Mouse (Mus musculus): Measurements from ENCODE around the gene Wrap53. TPM values are rescaled to one million over a fixed set of nuclear protein-coding genes. Genes with fewer than 3 reads are reported as not detected.
A peak's percentile ranks its signal among the peaks of the same experiment; 100 is the strongest.

Gene Wrap53
- total and polyA plus RNA-seq, 3 experiments: 18.5 to 24.5 TPM; not detected in 1

GRCm38 (mm10) chr11:69582230-69582805, 2.3 kb upstream of the Wrap53 start:
- TF ChIP-seq ZNF384 (IDR thresholded peaks at IDR 0.05; ENCODE audit: low read depth, low read length): peak; percentile 21; the same call in 1 of the 2 replicates
- no peak for TF ChIP-seq RCOR1 (IDR thresholded peaks at IDR 0.05; ENCODE audit: low read depth, low read length)
- peak; percentile 25 for DNase-seq (ENCODE audit: low read depth, low spot score)
- H3K4me1 ChIP-seq (ENCODE audit: control insufficient read depth in 1 of 2, insufficient read depth in 2 of 2, low read length in 2 of 2): peaks cover 12 to 46% of the 10 kb centered on the region in 2 experiments
- peaks cover 7 to 46% of the 10 kb centered on the region in 2 experiments; a peak in 3 of 4 replicates for H3K36me3 ChIP-seq (ENCODE audit: control insufficient read depth in 1 of 2, insufficient read depth in 2 of 2, low read length in 2 of 2)
- peak overlapping the region; percentile 94 for H3K9ac ChIP-seq (ENCODE audit: control insufficient read depth, low read depth, low read length, poor library complexity, severe bottlenecking)
- H3K27me3 ChIP-seq (ENCODE audit: control insufficient read depth in 1 of 2, insufficient read depth in 2 of 2, low read length in 2 of 2): no peaks in the 10 kb centered on the region
- peak overlapping the region; percentile 82 to 91 for H3K4me3 ChIP-seq (ENCODE audit: control insufficient read depth in 1 of 2, insufficient read depth in 1 of 2, low read depth in 2 of 2, low read length in 2 of 2)
- no peaks in the 10 kb centered on the region for H3K9me3 ChIP-seq (replicated peaks; ENCODE audit: insufficient read depth, low read length)
- peaks cover 66% of the 10 kb centered on the region for H3K79me2 ChIP-seq (ENCODE audit: control insufficient read depth, insufficient read depth, low read length, poor library complexity)
- peak overlapping the region; percentile 12; the same call in 1 of the 2 replicates for H3K27ac ChIP-seq (ENCODE audit: control insufficient read depth, low read depth, low read length)

GRCm38 (mm10) chr11:69581814-69582213, 1.8 kb upstream of the Wrap53 start:
- Histone ChIP-seq H3K4me3 (ENCODE audit: control insufficient read depth in 1 of 2, insufficient read depth in 1 of 2, low read depth in 2 of 2, low read length in 2 of 2) (peak overlapping the region; percentile 82 to 91), H3K9ac (ENCODE audit: control insufficient read depth, low read depth, low read length, poor library complexity, severe bottlenecking) (peak overlapping the region; percentile 94), H3K4me1 (ENCODE audit: control insufficient read depth in 1 of 2, insufficient read depth in 2 of 2, low read length in 2 of 2) (peaks cover 12 to 51% of the 10 kb centered on the region in 2 experiments), H3K9me3 (replicated peaks; ENCODE audit: insufficient read depth, low read length) (no peaks in the 10 kb centered on the region), H3K79me2 (ENCODE audit: control insufficient read depth, insufficient read depth, low read length, poor library complexity) (peaks cover 71% of the 10 kb centered on the region), H3K27me3 (ENCODE audit: control insufficient read depth in 1 of 2, insufficient read depth in 2 of 2, low read length in 2 of 2) (no peaks in the 10 kb centered on the region), H3K27ac (ENCODE audit: control insufficient read depth, low read depth, low read length) (peak overlapping the region; percentile 94), H3K36me3 (ENCODE audit: control insufficient read depth in 1 of 2, insufficient read depth in 2 of 2, low read length in 2 of 2) (peaks cover 5 to 47% of the 10 kb centered on the region in 2 experiments; a peak in 2 of 4 replicates)
- DNase-seq (ENCODE audit: low read depth, low spot score): no peak
- no peak for TF ChIP-seq MYB (IDR thresholded peaks at IDR 0.05; ENCODE audit: low read depth, low read length)
- TF ChIP-seq NELFE (IDR thresholded peaks at IDR 0.05; ENCODE audit: low read depth, low read length): no peak
- TF ChIP-seq BHLHE40 (IDR thresholded peaks at IDR 0.05; ENCODE audit: borderline replicate concordance, low read depth, low read length): no peak
- no peak for TF ChIP-seq POLR2AphosphoS2 (IDR thresholded peaks at IDR 0.05; ENCODE audit: low read length)
- TF ChIP-seq ETS1 (IDR thresholded peaks at IDR 0.05; ENCODE audit: low read depth, low read length): no peak
- TF ChIP-seq ZC3H11A (IDR thresholded peaks at IDR 0.05; ENCODE audit: low read depth, low read length): no peak
- TF ChIP-seq CTCF (IDR thresholded peaks at IDR 0.05 in 2 of 3, conservative IDR thresholded peaks at IDR 0.05 in 1 of 3; ENCODE audit: control insufficient read depth in 1 of 3, insufficient read depth in 1 of 3, low read depth in 2 of 3, low read length in 3 of 3, poor library complexity in 1 of 3, severe bottlenecking in 1 of 3): no peak
- TF ChIP-seq TAL1 (IDR thresholded peaks at IDR 0.05; ENCODE audit: low read length): no peak
- TF ChIP-seq MAX (IDR thresholded peaks at IDR 0.05; ENCODE audit: low read length): no peak
- no peak for TF ChIP-seq USF1 (IDR thresholded peaks at IDR 0.05; ENCODE audit: low read depth, low read length)
- TF ChIP-seq TBP (IDR thresholded peaks at IDR 0.05; ENCODE audit: low read depth, low read length): no peak
- no peak for TF ChIP-seq E2F4 (IDR thresholded peaks at IDR 0.05; ENCODE audit: borderline replicate concordance, low read depth, low read length)
- TF ChIP-seq ZKSCAN1 (IDR thresholded peaks at IDR 0.05; ENCODE audit: low read depth, low read length): no peak
- TF ChIP-seq ELF1 (IDR thresholded peaks at IDR 0.05; ENCODE audit: low read depth, low read length): no peak
- no peak for TF ChIP-seq SIN3A (IDR thresholded peaks at IDR 0.05; ENCODE audit: low read length)
- TF ChIP-seq MYC (IDR thresholded peaks at IDR 0.05; ENCODE audit: low read depth, low read length): no peak

Measured in MEL (cell line).